Mouse (Mus musculus): ENCODE results near the gene Adamts10.

The Adamts10 gene

GRCm38 (mm10) chr17:33523918-33524755 is at the start of gene Adamts10:
TSS of gene Adamts10 (plus strand) at chr17:33524204.
- DNase-seq: peak; percentile 89 to 92

DNA sequence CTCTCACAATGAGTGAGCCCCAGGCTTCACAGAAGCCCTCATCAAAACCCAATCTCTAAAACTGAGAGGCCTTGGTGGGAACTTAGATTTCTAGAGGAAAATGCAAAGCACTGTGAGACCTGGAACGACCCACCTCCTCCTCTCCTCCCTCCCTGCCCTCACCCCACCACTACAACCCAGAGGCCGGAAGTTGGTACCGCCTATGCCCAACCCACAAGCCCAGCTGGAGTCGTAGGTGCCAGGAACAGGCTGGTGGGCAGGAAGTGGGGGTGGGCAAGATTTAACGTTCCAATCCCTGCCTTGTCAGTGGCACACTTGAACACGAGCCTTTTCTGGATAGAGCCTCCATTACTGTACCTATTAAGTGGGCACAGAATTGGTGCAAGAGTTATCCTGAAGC is 40.0 kb upstream of the Adamts10 start:
- no peak for DNase-seq

GRCm38 (mm10) chr17:33487211-33487610 is 36.8 kb upstream of the Adamts10 start:
- no peak for DNase-seq

DNA sequence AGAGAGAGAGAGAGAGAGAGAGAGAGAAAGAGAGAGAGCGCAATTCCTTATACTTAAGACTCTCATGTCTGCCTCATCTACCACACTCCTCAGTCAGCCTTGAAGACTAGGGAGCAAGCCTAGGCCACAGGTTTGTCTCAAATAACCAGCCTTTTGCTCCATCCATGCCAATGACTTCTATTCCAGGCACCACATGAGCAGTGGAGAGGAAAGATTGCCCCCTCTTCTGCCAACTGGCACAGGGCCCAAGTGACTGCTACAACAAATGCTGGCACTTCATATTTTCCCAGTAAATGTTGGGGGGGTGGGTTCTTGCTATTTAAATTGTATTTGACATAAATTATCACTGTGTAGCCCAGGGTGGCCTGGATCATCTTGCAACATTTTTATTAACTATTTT is 36.4 kb upstream of the Adamts10 start:
- peak in 1 of 2 experiments; percentile 34 for DNase-seq

- DNase-seq: no peak
Observed at GRCm38 (mm10) chr17:33491371-33491770, 32.6 kb upstream of the Adamts10 start.

GRCm38 (mm10) chr17:33493065-33493464 is 30.9 kb upstream of the Adamts10 start:
- peak; percentile 52 to 56 for DNase-seq

- DNase-seq: no peak
Observed at GRCm38 (mm10) chr17:33494586-33494985, 29.4 kb upstream of the Adamts10 start.

GRCm38 (mm10) chr17:33498918-33499317 is 25.1 kb upstream of the Adamts10 start:
- no peak for DNase-seq

- DNase-seq: no peak
Observed at GRCm38 (mm10) chr17:33508386-33508785, 15.6 kb upstream of the Adamts10 start.

DNA sequence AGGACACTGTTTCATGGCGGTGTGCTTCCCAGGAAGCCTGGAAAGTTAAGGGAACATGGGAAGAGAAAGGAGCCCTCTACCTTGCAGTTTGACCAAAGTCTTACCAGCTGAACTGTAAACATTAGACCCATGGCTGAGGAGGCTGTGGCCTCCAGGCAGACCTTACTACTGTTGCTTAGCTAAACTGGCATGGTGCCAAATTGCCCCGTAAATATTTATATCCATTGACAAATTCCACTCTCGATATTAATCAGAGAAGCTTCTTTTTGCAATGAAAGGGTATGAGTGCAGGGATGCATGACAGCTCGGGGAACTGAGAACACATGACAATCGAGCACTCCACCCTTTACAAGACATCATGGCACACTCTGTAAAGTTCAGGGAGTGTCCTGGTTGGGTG is 13.8 kb upstream of the Adamts10 start:
- DNase-seq: no peak

GRCm38 (mm10) chr17:33512441-33513415 is 11.3 kb upstream of the Adamts10 start:
- no peak for DNase-seq

GRCm38 (mm10) chr17:33513874-33514273 is 10.1 kb upstream of the Adamts10 start:
- DNase-seq: no peak

DNA sequence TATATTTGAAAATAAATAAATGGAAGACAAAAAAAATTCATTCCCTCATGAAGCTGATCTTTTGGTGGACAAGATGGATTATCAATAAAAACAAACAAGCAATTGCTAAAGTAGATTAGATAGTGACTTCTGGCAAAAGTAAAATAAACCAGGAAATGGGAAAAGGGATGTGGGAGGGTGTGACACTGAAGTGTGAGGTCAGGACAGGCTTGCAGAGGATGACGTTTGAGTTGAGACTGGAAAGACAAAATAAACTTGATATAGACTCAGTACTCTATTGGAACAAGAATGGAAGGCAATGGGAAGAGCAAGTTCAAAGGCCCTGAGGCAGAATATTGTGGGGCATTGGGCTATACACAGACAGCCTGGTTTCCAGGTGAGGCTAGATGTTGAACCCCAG is 3.6 kb upstream of the Adamts10 start:
- DNase-seq: no peak

DNA sequence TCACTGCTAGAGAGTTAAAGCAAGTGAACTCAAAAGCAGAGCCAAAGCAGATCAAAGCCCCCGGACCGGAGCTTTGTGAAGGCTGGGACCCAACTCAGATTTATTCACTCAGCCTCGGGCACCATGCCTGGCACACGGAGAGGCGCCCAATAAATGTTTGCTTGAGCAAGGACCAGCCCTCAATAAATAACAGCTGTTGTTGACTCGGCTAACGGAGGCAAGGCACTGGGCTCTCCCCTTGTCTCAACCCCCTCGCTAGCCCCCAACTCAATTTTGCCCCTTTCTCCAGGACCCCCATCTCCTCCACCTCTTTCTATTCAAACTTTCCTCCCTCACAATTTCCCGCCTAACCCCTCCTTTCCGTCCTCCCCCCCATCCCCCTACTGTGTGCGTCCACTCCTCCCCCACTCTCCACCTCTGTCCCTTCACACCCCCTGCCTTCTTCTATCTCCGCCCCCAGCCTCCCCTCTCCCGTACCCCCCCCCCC is 530 bp upstream of the Adamts10 start:
- peak in 1 of 2 experiments; percentile 32 for DNase-seq

- peak; percentile 32 to 59 for DNase-seq
Observed at GRCm38 (mm10) chr17:33524806-33525373, 886 bp downstream of the Adamts10 start.

DNA sequence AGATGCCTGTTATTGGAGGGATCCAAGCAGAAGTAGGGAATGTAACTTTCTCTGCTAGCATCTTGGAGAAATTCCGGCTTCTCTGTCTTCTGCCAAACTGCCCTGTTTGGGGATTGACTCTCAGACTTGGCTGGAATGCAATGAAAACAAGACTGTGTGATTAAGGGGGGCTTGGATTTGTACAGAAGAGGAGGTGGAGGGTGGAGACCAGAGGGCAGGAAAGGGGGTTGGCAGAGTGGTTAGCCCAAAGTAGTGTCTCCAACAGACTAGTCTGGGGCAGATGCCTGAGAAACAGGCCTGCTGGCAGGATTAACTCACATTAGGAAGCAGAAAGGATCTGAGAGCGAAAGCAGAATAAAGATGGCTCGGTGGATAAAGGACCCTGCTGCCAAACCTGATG is 2.5 kb downstream of the Adamts10 start:
- peak; percentile 16 to 27 for DNase-seq

DNA sequence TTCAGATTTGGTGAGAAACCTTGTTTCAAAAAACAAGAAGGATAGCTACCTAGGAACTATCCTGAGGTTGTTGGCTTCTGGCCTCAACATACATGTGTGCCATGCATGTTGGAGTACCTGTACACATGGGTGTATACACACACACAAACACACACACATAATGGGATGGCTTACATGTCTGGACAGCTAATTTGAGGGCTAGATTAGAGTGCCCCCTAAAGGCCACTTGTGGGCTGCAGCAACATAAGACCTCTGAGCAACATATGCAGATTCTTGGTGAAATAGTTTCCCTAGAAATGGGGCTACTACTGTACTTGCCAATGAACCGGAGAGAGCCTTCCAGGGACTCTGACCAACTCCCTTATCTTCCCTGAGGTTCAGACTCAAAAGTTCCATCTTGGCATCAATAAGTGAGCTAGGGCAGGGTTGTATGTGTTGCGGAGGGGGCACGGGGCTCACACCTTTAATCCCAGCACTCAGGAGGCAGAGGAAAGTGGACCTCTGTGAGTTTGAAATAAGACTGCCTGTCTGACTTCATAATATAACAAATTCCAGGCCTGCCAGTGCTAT is 15.2 kb downstream of the Adamts10 start:
- peak; percentile 66 to 73 for DNase-seq

DNA sequence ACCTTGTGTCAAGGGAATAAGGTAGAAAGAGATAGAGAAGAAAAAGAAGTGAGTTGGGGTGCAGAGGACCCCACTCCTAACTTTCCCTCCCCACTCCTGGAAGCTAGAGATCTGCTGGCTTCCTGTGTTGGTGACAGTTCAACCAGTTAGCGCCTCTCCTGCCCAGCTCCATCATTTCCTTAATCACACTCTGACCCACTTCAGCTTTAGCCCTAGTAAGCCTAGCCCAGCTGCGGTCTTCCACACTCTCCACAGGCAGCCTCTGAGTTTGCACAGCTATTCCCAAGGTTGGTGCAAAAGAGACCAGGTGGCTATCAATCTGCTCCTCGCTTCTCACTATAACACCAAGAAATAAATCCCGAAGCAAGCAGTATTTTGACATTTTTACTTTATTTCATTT is 15.9 kb downstream of the Adamts10 start:
- DNase-seq: no peak

- DNase-seq: no peak
Observed at GRCm38 (mm10) chr17:33549212-33549611, 25.2 kb downstream of the Adamts10 start.

DNA sequence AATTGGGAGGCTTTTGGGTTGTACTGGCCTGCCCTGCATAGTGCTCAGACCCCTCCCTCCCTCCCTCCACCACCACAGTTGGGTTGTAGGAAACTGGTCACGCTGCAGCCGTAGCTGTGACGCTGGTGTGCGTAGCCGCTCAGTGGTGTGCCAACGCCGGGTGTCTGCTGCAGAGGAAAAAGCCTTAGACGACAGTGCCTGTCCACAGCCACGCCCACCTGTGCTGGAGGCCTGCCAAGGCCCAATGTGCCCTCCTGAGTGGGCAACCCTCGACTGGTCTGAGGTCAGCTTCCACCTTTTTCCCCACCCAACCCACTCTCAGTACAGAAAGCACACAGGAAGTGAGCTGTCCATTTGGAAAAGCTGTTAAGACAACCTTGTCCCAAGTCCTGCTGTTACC is 26.4 kb downstream of the Adamts10 start:
- DNase-seq: peak in 1 of 2 experiments; percentile 19

GRCm38 (mm10) chr17:33552113-33552512 is 28.1 kb downstream of the Adamts10 start:
- no peak for DNase-seq

DNA sequence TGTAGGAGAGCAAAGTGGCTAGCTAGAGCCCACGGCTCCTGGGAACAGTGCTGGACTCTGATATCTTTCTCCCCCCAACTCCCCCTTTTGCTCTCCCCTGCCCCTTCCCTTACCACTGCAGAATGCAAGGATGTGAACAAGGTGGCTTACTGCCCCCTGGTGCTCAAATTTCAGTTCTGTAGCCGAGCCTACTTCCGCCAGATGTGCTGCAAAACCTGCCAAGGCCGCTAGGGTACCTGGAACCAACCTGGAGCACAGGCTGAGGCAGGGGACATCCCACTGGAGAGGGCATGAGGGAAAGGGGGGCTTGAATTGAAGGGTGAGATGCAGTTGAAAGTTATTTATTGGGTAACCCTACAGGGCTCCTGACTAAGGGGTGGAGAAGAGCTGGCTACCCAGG is 29.0 kb downstream of the Adamts10 start:
- peak; percentile 71 to 76 for DNase-seq

DNA sequence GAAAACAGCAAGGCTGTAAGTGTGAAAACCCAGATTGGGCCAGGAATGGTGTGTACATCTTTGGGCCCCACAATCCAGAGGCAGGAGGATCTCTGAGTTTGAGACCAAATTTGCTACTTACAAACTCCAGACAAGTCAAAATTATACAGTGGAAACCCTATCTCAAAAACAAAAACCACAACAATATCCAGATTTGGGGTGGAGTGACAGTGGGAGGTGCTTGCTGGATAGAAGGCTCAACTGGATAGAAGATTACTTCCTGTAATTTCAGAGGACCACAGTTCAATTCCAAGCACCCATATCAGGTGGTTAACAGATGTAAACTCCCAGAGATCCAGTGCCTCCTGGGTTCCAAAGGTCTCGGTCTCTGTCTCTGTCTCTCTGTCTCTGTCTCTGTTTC is 30.5 kb downstream of the Adamts10 start:
- no peak for DNase-seq
